Mouse (Mus musculus) bone marrow macrophage, adult 2 months (primary cell): ENCODE measurements at regions not wholly inside any gene's neighbourhood (a gene's known extent, or its start where the extent isn't known, plus 50 kb on each side); places are given as distances from the start of the nearest gene placed in this dataset.

Experiments used
- CTCF ChIP-seq: IDR thresholded peaks from 2 replicates; pipeline ENCODE4 v1.5.1; 2012; ENCODE audit warnings: low read depth, mild to moderate bottlenecking, low read length, moderate library complexity
- POLR2A ChIP-seq: IDR thresholded peaks from 2 replicates; pipeline ENCODE4 v1.6.1; 2012; ENCODE audit warnings: mild to moderate bottlenecking, low read depth, low read length, borderline replicate concordance

GRCm38 (mm10) chr5:142291451-142291850 is 109.8 kb upstream of the Foxk1 start:
- TF ChIP-seq CTCF (no peak), POLR2A (no peak)
